Mouse (Mus musculus) lung, adult 18-20 months (tissue): ENCODE measurements at regions not wholly inside any gene's neighbourhood (a gene's known extent, or its start where the extent isn't known, plus 50 kb on each side); places are given as distances from the start of the nearest gene placed in this dataset.

Experiments used
- DNase-seq, 2 experiments: peaks; one replicate each; pipeline ENCODE4 v3.0.0; 2022; ENCODE audit warnings: mixed read lengths in 2 of 2

DNA sequence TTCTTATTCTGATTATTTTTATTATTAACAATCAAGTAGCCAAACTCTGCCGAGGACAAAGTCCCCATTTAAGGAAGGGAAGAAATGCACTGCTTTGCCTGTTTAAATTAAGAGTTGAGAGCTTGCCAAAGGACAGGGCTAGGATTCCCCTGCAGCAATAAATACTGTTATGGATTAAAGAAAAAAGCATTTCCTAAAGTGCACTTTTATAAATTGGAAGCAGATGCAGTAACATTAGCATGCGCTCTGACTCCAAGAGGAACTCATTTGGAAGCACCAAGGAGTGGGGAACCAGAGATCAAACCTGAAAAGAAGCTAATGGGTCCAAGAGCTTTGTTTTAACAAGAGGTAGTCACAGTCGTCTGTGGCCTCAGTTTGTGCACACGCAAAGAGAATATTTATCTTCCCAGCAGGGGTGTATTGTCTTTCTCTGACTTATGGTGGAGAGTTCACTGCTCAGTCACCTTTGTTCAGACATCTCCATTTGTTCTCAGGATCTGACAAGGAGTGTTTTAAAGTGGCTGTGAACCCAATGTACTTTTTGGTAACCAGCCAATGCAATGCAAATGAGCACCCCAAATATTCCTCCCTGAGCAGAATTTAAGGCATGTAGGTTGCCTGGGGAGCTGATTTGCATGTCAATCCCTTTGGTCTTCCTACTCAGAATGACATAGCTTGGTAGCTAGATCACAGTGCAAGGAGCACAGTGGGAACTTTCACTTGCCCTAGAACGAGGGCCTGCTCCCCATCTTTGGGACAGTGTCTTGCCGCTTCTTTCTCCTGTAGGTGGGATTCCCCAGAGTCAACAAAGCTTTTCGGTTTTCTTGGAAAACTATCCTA is 119.1 kb upstream of the Nbea start:
- DNase-seq = no peak

DNA sequence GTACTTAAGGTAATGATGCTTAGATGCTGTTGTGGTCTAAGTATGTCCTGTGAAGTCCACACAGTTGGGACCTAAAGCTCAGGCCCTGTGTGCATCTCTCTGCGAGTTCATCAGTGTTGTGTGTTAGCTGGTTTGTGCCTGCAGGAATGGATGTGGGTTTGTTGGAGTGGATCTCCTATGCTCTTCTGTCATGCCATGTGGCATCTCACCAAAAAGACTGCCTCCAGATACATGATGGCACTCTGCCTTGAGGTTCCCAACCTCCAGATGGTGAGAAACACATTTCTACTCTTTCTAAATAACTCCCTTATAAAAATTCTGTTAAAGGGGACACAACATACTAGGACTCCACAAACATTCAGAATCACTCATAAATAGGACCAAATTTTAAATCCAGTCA is 117.3 kb upstream of the Nbea start:
- no peak for DNase-seq

DNA sequence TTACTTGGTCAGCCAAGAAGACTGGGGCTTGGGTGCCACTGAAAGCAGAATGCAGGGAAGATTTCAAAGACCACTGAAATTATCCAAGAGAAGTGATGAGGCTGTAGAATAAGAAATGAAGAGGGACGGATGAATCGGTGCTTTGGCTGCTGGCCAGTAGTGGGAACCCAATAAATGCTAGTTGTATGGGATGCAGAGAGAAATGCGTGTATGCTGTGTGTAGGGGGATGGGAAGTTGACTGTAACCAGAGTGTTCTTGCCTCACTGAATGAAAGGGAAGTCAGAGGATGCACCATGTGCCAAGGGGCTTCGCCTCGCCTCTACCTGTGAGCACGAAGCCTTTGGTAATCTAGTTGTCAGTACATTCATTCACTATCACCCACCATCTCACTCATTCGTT is 112.1 kb upstream of the Nbea start:
- DNase-seq = no peak

DNA sequence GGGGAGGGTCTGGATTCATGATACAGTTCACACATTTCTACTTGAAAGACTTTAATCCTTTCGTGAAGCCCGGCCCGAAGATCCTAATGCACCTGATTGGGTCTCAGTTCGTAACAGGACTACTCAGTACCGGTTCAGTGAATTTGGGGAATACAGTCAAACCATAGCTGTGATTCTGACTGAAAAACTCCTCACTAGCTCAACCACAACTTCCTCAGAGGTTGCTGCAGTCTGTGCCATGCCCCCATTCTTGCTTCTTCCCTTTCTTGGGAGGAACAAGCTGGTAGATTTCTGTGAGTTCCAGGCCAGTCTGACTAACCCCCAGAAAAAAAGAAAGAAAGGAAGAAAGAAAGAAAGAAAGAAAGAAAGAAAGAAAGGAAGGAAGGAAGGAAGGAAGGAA is 98.0 kb upstream of the Nbea start:
- DNase-seq = no peak

DNA sequence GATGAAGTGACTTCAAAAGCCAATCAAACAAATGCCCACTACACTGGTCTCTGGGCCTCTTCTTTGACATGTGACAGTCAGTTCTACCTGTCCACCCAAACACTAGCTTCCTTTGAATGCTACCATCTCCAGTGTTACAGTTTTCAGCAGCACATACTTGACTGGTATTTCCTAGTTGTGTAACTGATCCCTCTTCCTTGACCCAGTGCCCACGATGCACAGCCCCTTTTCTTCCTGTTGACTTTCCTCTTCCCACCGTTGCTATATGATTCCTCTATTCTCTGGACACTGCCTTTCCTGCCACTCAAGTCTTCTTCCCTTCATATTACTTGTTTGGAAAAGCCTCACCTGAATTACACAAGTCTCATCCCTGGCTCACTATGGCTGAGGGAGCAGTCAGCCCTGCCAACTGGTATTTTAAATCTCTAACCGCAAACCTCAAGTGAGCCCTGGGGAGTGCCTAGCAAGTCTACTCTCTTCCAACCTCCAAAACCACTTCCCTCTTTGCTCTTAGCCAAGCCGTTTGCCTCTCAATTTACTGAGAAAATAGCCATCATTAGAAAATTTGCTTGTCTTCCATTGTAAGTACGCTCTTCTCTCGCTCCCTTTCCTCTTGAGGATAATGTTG is 96.9 kb upstream of the Nbea start:
- peak; percentile 22 to 30 for DNase-seq

DNA sequence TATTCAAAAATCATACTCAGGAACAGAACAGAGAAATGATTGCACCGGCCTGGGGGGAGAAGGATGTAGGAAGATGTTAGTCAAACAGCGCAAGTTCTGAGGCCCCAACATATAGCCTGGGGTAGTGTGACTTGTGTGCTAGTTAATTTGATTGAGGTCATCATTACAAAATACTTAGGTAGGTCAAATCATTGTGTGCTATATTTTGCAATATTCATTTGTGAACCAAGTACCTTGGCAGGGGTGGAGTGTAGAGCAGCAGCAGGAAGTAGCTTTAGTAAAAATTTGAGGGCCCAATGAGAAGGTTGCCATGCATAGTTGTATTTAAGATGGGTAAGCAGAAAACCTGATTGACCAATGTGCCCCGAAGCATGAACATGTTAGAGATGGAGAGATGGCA is 89.1 kb upstream of the Nbea start:
- DNase-seq = no peak

DNA sequence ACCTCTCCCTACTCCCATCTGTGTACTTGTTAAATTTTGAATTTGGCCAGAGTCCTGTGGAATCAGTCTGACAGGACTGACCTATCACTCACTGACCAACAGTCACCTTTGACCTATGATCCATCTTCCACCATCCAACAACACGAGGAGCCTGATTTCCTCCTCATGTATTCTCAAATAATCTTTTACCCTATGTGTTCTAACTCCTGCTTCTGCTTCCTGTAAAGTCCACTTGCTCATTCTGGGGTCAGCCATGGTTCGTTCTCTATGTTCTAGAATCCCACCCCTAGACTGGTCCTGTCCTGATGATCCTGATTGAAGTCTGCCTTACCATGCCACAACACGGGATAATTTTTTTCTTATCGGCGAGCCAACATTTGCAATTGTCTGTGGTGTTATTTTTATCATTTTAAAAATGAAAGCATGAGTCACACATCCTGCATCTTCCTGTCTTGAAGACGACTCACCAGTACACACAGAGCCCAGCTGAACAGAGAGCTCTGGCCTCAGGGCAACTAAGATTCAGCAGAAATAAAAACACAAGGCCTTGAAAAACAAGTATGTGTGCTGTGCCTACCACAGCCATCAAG is 86.8 kb upstream of the Nbea start:
- no peak for DNase-seq

DNA sequence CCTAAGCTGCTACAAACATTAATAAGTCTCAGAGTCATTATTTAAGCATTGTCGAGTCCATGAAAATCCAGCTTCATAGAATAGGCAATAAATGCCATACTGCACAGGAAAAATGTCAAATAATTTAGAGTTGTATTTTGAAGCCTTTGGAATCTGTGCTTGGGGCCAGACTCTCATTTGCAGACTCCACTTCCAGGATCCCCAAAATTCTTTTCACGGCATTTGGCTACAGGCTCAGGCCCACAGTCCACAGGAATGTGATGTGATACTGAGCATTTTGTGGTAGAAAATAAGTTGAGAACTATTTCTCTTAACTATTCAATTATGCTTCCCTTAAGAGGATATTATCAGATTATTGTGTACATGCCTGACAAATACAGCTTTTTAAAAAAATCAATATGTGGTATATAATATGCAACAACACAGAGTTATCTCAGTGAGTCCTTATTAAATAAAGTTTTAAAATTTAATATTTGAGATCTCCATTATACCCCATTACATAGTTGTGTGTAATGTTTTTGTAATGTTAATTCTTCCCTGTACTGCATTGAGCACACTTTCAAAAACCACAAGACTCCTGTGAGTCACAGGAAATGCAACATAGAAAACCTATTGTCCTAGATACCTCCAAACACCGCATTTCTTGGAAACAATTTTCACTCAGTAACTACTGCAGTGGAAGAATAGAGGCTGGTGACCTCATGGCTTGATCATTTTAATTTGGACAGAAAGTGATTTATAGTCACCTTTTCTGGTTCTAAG is 78.5 kb upstream of the Nbea start:
- DNase-seq = no peak

DNA sequence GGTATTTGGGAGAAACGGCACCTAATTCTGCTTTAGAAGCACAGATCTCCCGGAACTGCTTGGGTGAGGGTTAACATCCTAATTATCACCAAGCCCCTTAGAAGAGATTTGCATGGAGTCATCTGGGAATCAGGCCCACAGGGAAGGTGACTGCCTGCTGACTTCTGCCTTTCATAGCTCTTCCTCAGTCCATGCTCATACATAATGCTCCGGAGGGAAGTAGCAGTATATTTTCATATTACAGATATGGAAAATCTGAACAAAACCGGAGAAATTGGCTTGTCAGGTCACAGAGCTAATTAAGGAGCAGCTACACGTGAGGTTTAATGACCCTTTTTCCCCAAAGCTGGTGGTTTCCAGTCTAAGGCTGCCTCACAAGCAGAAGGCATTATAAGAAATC is 72.8 kb upstream of the Nbea start:
- no peak for DNase-seq

DNA sequence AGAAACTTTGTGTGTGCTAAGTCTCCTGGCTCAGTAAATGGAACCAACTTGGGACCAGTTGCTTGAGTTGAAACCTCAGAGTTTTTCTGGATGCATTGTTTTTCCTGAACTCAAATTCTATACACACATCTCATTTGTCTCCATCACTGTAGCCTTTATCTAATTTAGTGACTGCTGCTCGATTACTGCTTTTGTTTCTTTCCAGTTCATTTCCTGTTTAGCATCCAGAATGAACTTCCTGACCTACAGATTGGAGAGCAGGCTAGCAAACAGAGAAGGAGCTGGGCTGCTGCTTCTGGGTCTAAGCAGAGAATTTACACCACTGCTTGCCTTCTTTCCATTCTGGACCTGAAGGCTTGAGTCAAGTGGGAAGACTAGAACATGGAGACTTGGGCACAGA is 60.9 kb upstream of the Nbea start:
- DNase-seq = no peak

DNA sequence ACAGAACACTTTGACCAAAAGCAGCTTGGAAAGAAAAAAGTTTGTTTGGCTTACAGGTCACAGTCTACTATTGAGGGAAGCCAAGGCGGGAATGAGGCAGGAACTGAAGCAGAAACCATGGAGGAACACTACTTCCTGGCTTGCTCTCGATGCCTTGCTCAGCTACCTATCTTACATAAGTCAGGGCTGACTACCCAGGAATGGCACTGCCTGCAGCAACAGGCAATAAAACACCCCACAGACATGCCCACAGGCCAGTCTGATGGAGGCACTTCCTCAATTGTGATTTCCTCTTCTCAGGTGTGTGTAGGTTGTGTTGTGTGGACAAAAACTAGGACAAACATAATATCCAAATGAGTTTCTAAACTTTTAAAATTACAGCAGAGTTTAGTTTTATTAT is 54.7 kb upstream of the Nbea start:
- DNase-seq = no peak

DNA sequence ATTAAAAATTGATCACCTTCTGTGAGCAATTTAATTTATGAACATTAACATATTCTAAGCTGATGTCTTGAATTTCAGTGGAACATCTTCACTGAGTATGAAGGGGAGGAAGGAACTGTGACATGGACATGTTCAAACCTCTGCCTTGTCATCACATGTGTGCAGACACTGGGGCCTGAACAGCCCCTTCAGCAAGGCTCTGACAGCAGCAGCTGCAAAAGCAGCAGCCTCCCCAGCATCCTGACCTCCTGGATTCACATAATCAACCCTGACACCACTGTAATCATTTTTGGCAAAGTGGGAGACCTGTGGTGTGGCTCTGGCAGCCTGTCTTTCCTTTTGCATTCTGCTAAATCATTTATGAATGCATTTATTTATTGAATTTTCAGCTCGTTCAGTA is 52.7 kb upstream of the Nbea start:
- no peak for DNase-seq
